Mouse (Mus musculus) liver, adult 2 months (tissue): ENCODE results near the gene Ipcef1. TPM values are rescaled to one million over a fixed set of nuclear protein-coding genes. Genes with fewer than 3 reads are reported as not detected.
A peak's percentile ranks its signal among the peaks of the same experiment; 100 is the strongest.

ENCODE experiments used
- DNase-seq: peaks from one replicate; pipeline ENCODE4 v3.0.0-alpha.2; 2011; ENCODE audit warnings: low read depth, low spot score; ENCODE audit errors: extremely low read depth
- H3K27ac ChIP-seq: fragments of 200-500 bp; replicated peaks from 2 replicates; pipeline ENCODE4 v1.5.1; 2012; ENCODE audit warnings: low read depth, mild to moderate bottlenecking, control low read depth, inconsistent platforms, low read length; ENCODE audit not compliant: insufficient read depth
- H3K27me3 ChIP-seq: fragments of 200-500 bp; 2 replicates; pipeline ENCODE4 v1.6.1; 2012; ENCODE audit warnings: mild to moderate bottlenecking, moderate library complexity, low read length, inconsistent platforms; ENCODE audit not compliant: control insufficient read depth, insufficient read depth
- H3K36me3 ChIP-seq: fragments of 200-500 bp; 2 replicates; pipeline ENCODE4 v1.6.1; 2012; ENCODE audit warnings: low read length, inconsistent platforms; ENCODE audit not compliant: control insufficient read depth, insufficient read depth
- H3K4me1 ChIP-seq: fragments of 200-500 bp; 2 replicates; pipeline ENCODE4 v1.6.1; 2011; ENCODE audit warnings: low read length; ENCODE audit not compliant: control insufficient read depth, insufficient read depth
- H3K4me3 ChIP-seq: fragments of 200-500 bp; 2 replicates; pipeline ENCODE4 v1.5.1; 2011; ENCODE audit warnings: low read depth, mild to moderate bottlenecking, control low read depth, low read length, moderate library complexity; ENCODE audit not compliant: insufficient read depth
- H3K79me2 ChIP-seq: fragments of 200-500 bp; 2 replicates; pipeline ENCODE4 v1.6.1; 2012; ENCODE audit warnings: inconsistent platforms, mild to moderate bottlenecking, low read length, moderate library complexity; ENCODE audit not compliant: control insufficient read depth, insufficient read depth
- H3K9ac ChIP-seq: fragments of 200-500 bp; 2 replicates; pipeline ENCODE4 v1.6.1; 2012; ENCODE audit warnings: low read depth, mild to moderate bottlenecking, control low read depth, inconsistent platforms, low read length
- CTCF ChIP-seq: fragments of 200-500 bp; IDR thresholded peaks from 2 replicates; pipeline ENCODE4 v1.5.1; 2011; ENCODE audit warnings: low read depth, low read length, control low read depth
- POLR2A ChIP-seq: fragments of 200-500 bp; IDR thresholded peaks from 2 replicates; pipeline ENCODE4 v1.6.1; 2011; ENCODE audit warnings: low read length, control low read depth; ENCODE audit not compliant: insufficient read depth; ENCODE audit errors: extremely low read depth
- WGBS: fragments of 180-500 bp; shearing (Covaris S2); methylation state at CpG from one replicate; pipeline ENCODE4 v1.1.7; 2018; 5-methylcytosine and 5-hydroxymethylcytosine counted together
- polyA plus RNA-seq: library from polyadenylated mRNA; depleted of rRNA; stranded (reverse); fragments of >200 nt; gene quantifications from 2 replicates; pipeline ENCODE4 v1.2.3, GENCODE M21; 2012
- total RNA-seq: library from RNA; depleted of rRNA; stranded (reverse); fragments of >200 nt; gene quantifications from 2 replicates; pipeline ENCODE4 v1.2.3, GENCODE M21; 2014

Ipcef1 gene
- total and polyA plus RNA-seq, 2 experiments, result 0.04 to 0.18 TPM

DNA sequence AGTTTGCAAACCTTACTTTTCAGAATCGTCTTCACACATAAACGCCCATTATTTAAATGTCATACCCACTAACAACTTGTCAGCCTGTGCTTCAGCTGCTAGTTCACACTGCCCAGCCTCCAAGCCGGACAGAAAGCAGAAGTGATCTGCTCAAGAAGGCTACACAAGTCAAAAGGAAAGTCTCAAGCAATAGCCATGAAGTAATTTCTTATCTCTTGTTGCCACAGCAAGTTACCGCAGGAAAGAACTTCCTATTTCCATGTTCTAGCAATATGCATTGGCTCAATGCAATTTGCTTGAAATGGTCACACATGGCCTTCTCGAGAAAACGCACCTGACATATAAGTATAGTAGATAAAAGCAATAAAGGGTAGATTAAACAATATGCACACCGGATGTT, 10.7 kb upstream of the Ipcef1 start:
- DNase-seq, result peak; percentile 33
- H3K4me1 ChIP-seq, result no peaks in the 10 kb centered on the region
- H3K36me3 ChIP-seq, result no peaks in the 10 kb centered on the region
- 86% methylated on average over 7 of the region's 7 CpGs for WGBS
- no peaks in the 10 kb centered on the region for H3K27me3 ChIP-seq
- H3K9ac ChIP-seq, result no peak overlapping the region
- no peak for TF ChIP-seq POLR2A
- no peak for TF ChIP-seq CTCF
- no peak overlapping the region for H3K4me3 ChIP-seq
- H3K27ac ChIP-seq, result no peak overlapping the region
- H3K79me2 ChIP-seq, result no peaks in the 10 kb centered on the region

DNA sequence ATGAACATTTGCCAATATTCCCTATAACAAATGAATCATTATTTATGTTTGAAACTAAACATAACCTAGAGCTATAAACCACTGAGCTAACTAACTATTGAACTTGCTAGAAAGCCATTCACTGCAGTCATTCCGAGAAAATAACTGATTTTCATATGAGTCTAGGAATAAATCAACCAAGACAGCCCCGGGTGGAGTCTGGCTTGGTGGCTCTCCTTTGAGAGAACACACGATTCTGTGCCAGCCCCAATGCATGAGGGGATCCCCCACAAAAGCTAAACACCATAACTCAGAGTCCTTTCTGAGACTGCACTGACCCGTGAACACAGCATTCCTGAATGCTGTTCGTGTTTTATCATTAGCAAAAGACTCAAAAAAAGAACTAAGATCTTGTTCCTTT, 8.0 kb upstream of the Ipcef1 start:
- Histone ChIP-seq H3K27me3 (no peaks in the 10 kb centered on the region), H3K27ac (no peak overlapping the region), H3K36me3 (no peaks in the 10 kb centered on the region), H3K4me1 (no peaks in the 10 kb centered on the region), H3K4me3 (no peak overlapping the region), H3K9ac (no peak overlapping the region), H3K79me2 (no peaks in the 10 kb centered on the region)
- 80% methylated on average over 5 of the region's 5 CpGs for WGBS
- TF ChIP-seq POLR2A (no peak), CTCF (no peak)
- no peak for DNase-seq

DNA sequence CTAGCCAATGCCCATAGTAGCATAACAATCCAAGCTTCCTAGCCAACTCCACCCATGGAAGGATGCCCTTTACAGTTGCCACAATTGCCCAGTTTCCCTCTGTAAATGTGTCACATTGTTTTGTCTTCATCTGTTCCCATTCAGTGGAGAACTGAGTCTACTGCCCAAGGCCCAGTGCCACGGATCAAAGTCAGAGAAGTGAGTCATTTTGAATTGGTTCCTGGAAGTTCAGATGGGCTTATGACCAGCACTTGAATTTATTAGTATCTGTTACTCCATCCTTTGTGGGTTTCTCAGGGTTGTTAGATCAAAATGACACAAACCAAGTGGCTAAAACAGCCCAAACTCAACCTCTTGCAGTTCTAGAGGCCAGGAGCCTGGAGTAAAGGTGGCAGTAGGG, 5.3 kb upstream of the Ipcef1 start:
- no peak for TF ChIP-seq POLR2A
- TF ChIP-seq CTCF, result no peak
- H3K79me2 ChIP-seq, result no peaks in the 10 kb centered on the region
- H3K4me1 ChIP-seq, result no peaks in the 10 kb centered on the region
- H3K9ac ChIP-seq, result no peak overlapping the region
- DNase-seq, result no peak
- H3K4me3 ChIP-seq, result no peak overlapping the region
- no peaks in the 10 kb centered on the region for H3K27me3 ChIP-seq
- 84% methylated on average over 1 of the region's 1 CpGs for WGBS
- H3K27ac ChIP-seq, result no peak overlapping the region
- no peaks in the 10 kb centered on the region for H3K36me3 ChIP-seq

DNA sequence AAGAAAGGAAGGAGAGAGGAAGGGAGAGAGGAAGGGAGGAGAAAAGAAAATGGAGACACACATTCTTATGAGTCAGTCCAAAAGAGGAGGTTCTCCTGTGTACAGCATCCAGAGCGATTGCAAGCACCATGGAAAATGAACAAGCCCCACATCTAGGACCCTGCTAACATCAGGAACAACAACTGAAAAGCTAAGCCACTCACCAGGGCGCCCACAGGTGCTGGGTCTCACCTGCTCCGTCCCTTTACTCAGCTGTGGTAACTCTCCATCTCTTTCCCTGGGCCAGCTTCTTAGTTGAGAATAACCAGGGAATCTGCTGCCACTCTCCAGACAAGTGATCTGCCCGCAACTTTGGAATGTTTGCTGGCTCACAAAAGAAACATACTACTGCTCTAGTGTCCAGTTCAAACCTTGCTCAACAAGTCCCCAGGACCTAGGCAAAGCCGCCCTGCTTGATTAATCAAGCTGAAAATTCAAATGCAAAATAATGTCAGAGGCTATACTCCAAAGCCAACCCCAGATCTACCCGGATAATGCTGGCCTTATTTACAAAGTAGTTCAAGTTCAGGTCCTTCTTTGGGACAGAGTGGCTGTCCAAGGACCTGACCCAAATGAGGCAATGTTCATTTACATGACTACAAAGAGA, 2.4 kb upstream of the Ipcef1 start:
- TF ChIP-seq CTCF, result no peak
- TF ChIP-seq POLR2A, result no peak
- H3K27me3 ChIP-seq, result no peaks in the 10 kb centered on the region
- H3K9ac ChIP-seq, result no peak overlapping the region
- H3K27ac ChIP-seq, result no peak overlapping the region
- no peaks in the 10 kb centered on the region for H3K79me2 ChIP-seq
- no peaks in the 10 kb centered on the region for H3K4me1 ChIP-seq
- no peaks in the 10 kb centered on the region for H3K36me3 ChIP-seq
- H3K4me3 ChIP-seq, result no peak overlapping the region
- DNase-seq, result no peak
- WGBS, result 84% methylated on average over 6 of the region's 6 CpGs

DNA sequence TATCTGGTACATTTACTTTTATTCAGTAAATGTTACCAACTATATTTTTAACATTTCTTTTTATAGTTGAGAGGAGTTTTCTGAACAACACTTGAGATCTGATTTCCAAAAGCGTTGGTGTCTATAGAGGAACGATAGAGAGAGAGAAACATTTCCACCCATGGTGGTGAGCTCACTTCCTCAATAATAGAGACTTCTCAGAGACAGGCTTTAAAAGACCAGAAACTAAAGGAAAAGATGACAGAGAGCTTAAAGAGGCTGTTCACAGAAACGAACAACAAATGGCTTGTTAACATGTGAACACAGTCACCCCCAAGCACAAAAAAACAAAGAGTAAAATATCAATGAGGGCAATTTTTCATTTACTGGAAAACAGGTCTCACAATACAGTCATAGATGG, 2.4 kb downstream of the Ipcef1 start:
- Histone ChIP-seq H3K4me3 (no peak overlapping the region), H3K27ac (no peak overlapping the region), H3K4me1 (no peaks in the 10 kb centered on the region), H3K9ac (no peak overlapping the region), H3K27me3 (no peaks in the 10 kb centered on the region), H3K36me3 (no peaks in the 10 kb centered on the region), H3K79me2 (no peaks in the 10 kb centered on the region)
- TF ChIP-seq POLR2A, result no peak
- TF ChIP-seq CTCF, result no peak
- WGBS, result 80% methylated on average over 3 of the region's 3 CpGs
- no peak for DNase-seq

DNA sequence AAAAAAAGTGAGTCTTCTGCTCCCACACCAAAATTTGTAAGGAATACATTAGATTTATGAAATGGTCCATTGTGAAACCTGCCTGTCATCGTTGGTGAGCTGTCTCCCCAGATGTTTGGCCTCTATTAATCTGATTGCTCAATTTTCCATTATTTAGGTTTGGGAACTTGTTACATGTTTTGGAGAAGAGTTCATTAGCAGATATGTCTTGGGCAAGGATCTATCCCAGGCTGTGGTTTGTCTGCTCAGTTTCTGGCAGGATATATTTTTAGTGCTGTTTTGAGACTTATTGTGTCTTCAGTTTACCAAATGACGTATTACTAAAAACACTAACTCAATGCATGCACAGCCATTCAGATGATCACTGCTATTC, 4.4 kb downstream of the Ipcef1 start:
- no peaks in the 10 kb centered on the region for H3K4me1 ChIP-seq
- no peaks in the 10 kb centered on the region for H3K79me2 ChIP-seq
- TF ChIP-seq CTCF, result no peak
- no peak for TF ChIP-seq POLR2A
- no peak for DNase-seq
- 68% methylated on average over 2 of the region's 2 CpGs for WGBS
- H3K4me3 ChIP-seq, result no peak overlapping the region
- no peak overlapping the region for H3K9ac ChIP-seq
- no peak overlapping the region for H3K27ac ChIP-seq
- no peaks in the 10 kb centered on the region for H3K27me3 ChIP-seq
- no peaks in the 10 kb centered on the region for H3K36me3 ChIP-seq
